Mouse (Mus musculus) sigmoid colon, adult 10 weeks (tissue): ENCODE measurements around the gene Lrat. TPM values are rescaled to one million over a fixed set of nuclear protein-coding genes. Genes with fewer than 3 reads are reported as not detected.

Source experiments
- polyA plus RNA-seq: library from polyadenylated mRNA; stranded (reverse); fragments of 350-450 nt; fragmentation: Illumina TruSeq; extraction: RNeasy Lipid Tissue Mini Kit (QIAGEN cat#74804); gene quantifications from one replicate; pipeline ENCODE4 v1.2.3, GENCODE M21; 2014; ENCODE audit warnings: low read depth, low replicate concordance

The Lrat gene
- polyA plus RNA-seq: 11.4 TPM

GRCm38 (mm10) chr3:82903613-82904205 lies at the start of gene Lrat:
Gene Lrat (minus strand): TSS chr3:82903973.

GRCm38 (mm10) chr3:82876372-82876739 lies 27.4 kb downstream of the Lrat start, which contains the start of gene Rbm46:
Gene Rbm46 (minus strand): TSS chr3:82876483.

Other genes starting within 250 kb of the Lrat start
- not detected for gene Rbm46, start 27.5 kb downstream of the Lrat start, polyA plus RNA-seq
- not detected for gene Fgg, start 103.8 kb upstream of the Lrat start, polyA plus RNA-seq
- 0.19 TPM for gene Fga, start 122.1 kb upstream of the Lrat start, polyA plus RNA-seq
- not detected for gene Fgb, start 145.9 kb upstream of the Lrat start, polyA plus RNA-seq
- gene Plrg1, start 151.5 kb upstream of the Lrat start, polyA plus RNA-seq: 22.8 TPM
- 0.06 TPM for gene Dchs2, start 224.0 kb upstream of the Lrat start, polyA plus RNA-seq